Mouse (Mus musculus): ENCODE results near the gene Kcnj8.

Kcnj8 gene

GRCm38 (mm10) chr6:142571055-142571618 lies at the start of gene Kcnj8:
Gene Kcnj8, minus strand, starts transcription at chr6:142571614.
- DNase-seq (ENCODE audit: low read depth, low spot score), result peak; percentile 67

GRCm38 (mm10) chr6:142616659-142617058 lies 45.2 kb upstream of the Kcnj8 start:
- DNase-seq (ENCODE audit: low read depth, low spot score), result no peak

DNA sequence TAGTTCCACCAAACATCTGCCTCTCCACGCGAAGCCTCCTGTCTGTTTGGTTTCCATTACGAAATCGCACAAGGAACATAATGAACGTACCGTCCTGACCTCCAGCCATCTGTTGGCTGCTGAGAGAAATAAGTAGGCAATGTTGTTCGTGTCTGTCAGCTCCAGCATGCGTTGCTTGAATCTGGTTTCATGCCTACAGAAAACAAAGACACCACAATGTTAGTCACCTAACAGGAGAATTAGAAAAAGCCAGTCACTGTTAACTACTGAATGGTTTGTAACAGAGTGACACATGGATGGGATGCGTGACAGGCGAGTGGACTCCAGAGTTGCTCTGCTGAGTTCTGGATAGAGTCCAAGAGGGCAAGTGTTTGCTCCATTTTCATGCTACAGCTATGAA lies 42.9 kb upstream of the Kcnj8 start:
- DNase-seq (ENCODE audit: low read depth, low spot score), result no peak

GRCm38 (mm10) chr6:142612366-142612765 lies 41.0 kb upstream of the Kcnj8 start:
- no peak for DNase-seq (ENCODE audit: low read depth, low spot score)

DNA sequence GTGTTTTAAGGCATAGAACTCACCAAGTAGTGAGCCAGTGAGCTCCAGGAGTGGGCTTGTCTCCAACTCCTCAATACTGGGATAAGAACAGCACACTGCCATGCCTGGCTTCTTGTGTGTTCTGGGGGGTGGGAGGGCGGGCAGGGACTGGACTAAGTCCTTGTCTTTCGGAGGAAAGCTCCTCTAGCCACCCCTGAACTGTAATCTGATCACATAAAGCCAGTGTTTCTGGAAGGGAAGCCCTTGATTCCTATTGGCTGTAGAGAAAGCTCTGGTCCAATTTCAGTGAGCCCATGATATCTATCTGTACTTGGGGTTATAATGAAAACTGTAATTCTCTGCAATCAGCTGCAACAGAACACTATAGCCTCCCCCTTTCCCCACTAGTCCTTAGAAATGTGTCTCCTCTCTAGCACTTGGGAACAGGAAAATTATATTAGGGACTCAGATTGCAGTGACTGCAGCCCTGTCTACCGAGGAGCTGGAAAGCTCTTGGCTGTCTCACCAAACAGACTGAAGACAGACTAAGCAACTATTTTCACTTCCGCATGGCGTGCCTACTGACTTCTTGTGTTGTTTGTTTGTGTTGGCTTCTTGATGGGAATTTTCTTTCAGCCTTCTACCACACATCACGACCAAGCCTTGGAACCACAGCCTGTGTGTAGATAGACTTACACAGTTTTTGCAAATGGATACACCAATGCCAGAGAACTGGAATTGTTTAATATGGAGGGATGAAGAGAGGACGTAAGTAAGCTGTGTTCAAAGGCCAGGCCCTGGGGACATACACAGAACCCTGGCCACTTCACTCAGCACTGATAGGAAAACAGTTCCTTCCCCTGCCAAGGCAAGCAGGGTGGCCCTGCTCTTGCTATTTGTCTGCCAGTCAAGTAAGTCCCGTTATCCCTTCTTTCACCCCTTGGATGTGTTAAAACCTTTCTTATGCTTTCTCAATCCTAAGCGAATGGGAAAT lies 38.3 kb upstream of the Kcnj8 start:
- DNase-seq (ENCODE audit: low read depth, low spot score), result no peak

GRCm38 (mm10) chr6:142607080-142607479 lies 35.7 kb upstream of the Kcnj8 start:
- DNase-seq (ENCODE audit: low read depth, low spot score), result no peak

GRCm38 (mm10) chr6:142602772-142603171 lies 31.4 kb upstream of the Kcnj8 start:
- peak; percentile 66 for DNase-seq (ENCODE audit: low read depth, low spot score)

- DNase-seq (ENCODE audit: low read depth, low spot score), result no peak
Observed at GRCm38 (mm10) chr6:142578831-142579230, 7.4 kb upstream of the Kcnj8 start.

DNA sequence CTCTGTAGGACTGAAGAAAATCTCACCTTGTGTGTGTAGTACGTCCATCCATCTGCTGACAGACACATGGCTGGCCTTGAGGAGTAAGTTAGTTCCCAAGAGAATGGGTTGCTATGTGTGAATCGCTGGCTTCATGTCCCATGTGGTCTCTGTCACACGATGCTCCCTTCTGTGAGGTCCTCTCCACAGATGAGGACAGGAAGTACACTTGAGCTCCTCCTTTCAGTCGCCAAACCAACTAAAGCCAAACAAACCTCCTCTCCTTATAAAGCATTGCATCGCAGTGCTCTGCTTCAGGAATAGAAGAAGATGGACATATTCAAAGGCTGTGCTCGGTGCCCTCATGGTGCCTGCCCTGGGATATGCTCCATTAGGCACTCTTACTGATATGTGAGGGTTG lies 6.4 kb upstream of the Kcnj8 start:
- no peak for DNase-seq (ENCODE audit: low read depth, low spot score)

DNA sequence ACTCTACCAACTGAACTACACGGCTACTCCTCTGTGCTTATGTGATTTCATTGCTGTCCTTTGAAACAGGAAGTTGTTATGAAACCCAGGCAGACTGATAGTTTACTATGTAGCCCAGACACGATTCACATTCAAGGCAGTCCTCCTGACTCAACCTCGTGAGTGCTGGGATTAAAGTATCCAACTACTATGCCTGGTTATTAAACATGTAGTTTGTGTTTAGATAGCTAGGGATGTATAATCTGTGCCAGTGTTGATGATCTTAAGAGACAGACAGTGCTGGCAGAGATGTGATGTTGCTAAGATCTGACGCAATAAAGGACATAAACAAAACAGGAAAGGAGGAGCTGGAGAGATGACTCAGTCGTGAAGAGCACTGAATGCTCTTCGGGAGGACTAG lies 1.5 kb upstream of the Kcnj8 start:
- DNase-seq (ENCODE audit: low read depth, low spot score), result no peak

GRCm38 (mm10) chr6:142571629-142572360 lies 381 bp upstream of the Kcnj8 start:
- peak; percentile 49 for DNase-seq (ENCODE audit: low read depth, low spot score)

DNA sequence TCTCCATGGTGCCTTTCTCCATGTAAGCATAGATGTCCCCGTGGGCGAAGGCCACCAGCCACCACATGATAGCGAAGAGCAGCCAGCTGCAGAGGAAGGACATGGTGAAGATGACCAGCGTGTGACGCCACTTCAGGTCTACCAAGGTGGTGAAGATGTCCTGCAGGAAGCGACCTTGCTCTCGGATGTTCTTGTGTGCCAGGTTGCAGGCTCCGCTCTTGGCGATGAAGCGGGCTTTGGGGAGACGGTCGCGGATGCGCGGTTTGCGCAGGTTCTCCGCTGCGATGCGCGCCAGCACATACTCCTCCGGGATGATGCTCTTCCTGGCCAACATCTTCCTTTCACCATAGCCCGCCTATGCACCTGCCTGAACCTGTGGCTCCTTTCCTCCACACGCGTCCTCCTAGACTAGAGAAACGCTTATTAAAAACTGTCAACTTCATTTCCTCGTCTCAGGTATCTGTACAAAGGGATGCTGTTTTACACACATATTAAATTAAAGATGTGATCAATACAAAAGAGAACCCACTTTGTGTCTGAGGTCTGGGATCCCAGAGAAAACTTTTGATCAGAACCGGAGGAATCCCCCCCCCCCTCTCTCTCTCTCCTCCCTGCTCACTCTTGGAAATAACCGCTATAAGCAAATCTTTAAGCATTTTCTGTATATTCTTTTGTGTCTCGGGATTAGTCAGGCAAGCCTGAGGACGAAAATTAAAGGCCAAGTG lies 1.2 kb downstream of the Kcnj8 start:
- DNase-seq (ENCODE audit: low read depth, low spot score), result peak; percentile 37

- no peak for DNase-seq (ENCODE audit: low read depth, low spot score)
Observed at GRCm38 (mm10) chr6:142568713-142569357, 2.6 kb downstream of the Kcnj8 start.

- no peak for DNase-seq (ENCODE audit: low read depth, low spot score)
Observed at GRCm38 (mm10) chr6:142567452-142567851, 4.0 kb downstream of the Kcnj8 start.

DNA sequence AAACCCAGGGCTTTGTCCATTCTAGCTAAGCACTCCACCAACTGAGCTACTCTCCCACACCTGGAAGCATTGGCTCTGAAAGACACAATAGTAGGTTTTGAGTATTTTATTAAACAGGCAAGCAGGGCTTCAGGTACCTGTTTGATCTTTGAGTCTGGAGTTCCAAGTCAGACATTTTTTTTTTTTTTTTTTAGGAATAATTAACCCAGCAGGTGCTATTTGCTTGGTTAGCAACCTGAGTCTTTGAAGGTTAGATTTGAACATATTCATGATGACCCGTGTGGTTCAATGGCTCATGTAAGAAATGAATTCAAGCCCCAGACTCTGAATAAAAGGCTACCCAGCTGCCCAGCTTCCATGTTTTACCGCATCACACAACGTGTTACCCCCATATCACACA lies 6.7 kb downstream of the Kcnj8 start:
- no peak for DNase-seq (ENCODE audit: low read depth, low spot score)

DNA sequence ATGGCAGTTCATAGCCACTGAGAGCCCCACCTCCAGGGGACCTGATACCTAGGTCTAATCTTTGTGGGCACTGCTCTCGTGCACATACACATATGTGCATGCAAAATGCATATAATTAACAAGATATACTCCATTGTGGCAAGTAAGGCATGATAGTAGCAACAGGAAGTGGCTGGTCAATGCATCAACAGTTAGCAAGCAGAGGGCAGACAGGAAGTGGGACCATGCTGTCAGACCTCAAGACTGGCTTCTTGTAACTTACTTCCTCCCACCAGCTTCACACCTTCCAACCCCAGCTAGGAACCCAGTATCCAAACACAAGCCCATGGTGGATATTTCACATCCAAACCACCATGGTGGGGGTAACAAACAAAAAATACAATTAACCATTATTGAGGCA lies 10.3 kb downstream of the Kcnj8 start:
- DNase-seq (ENCODE audit: low read depth, low spot score), result no peak

DNA sequence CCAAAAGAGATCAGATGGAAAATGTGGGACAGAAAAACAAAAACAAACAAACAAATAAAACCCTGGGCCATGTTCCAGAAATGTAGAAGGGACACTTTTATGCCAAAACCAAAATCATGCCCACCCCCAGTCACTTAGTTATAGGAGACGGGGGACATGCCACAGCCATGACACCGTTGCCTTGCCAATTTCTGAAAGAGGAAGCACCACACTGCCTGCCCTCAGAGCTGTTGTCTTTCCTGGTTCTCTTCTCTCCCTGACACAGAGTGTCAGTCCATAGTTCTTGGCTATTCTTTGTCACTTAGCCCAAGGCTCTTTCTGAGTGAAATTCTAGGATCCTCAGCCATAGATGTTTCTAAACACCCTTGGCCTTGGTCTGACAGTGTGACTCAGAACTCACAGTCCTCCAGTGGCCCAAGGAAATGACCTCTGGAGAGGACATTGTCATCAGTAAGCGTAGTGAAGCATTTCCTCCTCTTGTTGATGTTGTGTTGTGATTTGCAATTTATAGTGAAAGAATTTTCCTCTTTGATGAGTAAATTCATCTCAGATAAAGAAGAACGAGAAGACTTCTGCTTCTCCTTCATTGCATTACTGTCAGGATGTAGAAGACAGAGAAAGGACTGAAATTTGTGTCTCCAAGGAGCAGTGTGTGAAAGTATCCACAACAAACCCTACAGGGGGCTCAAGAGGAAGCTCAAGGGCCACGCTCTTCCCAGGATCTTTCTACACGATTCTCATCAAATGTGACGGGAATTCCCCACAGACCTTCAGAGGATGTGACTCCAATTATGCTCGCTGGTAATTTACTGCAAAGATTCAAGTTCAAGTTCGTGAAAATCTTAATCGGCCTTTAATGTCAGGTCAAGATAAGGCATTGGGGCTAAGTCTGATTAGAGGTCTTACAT lies 12.4 kb downstream of the Kcnj8 start:
- no peak for DNase-seq (ENCODE audit: low read depth, low spot score)

DNA sequence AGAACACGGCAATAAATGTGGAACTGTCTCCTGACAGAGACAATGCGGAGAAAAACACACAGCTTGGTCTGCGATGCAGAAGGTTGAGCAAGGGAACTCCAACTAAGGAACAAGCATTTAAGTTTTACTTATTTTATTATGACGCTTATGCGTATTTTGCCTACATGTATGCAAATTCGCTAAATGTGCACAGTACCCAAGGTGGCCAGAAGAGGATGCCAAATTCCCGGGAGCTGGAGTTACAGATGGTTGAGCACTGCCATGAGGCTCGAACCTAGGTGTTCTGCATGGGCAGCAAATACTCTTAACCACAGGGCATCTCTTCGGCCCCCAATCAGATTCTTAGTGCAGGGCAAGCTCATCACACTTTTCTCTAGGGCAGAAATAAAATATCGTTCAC lies 13.3 kb downstream of the Kcnj8 start:
- DNase-seq (ENCODE audit: low read depth, low spot score), result peak; percentile 21

DNA sequence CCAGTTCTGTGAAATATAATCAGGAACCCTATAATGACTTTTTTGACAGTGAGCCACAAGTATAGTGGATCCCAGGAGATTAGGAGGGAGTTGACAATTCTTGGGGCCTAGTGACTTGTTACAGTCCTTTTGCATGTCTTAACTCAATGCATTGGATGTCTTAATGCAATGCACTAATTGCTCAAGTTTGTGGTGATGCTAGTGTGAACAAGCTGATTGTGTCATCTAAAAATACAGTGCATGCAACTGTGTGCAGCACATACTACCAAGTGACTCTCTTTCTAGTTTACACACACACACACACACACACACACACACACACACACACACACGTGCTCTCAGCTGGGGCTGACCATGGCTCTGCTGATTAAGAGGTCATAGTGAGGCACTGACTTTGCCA lies 15.4 kb downstream of the Kcnj8 start:
- no peak for DNase-seq (ENCODE audit: low read depth, low spot score)

DNA sequence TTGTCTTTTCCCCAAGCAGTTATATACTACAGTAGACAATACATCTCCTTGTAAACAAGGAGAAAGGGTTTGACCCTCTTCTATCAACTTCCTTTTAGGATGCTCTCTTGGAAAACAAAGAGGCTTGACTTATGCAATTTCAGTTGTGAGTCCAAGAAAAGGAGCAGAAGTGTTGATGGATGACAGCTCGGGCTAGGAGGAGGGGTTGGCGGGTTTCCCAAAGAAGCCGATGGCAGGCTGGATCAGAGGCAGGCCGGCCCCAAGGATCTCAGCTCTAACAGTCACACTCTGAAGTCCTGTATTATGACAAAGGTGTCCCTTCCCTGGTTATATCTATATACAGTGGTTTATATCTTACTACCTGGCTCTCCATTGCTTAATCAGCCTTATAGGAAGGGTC lies 19.9 kb downstream of the Kcnj8 start:
- DNase-seq (ENCODE audit: low read depth, low spot score), result no peak

Data from ES-CJ7 (cell line).